Mouse (Mus musculus): ENCODE measurements at regions not wholly inside any gene's neighbourhood (a gene's known extent, or its start where the extent isn't known, plus 50 kb on each side); places are given as distances from the start of the nearest gene placed in this dataset.

- DNase-seq = peak; percentile 16
Measured at GRCm38 (mm10) chr10:37257544-37257943, 118.8 kb upstream of the Marcks start.

GRCm38 (mm10) chr10:37250934-37251521 is 112.3 kb upstream of the Marcks start:
- DNase-seq = no peak

GRCm38 (mm10) chr10:37250157-37250556 is 111.4 kb upstream of the Marcks start:
- peak; percentile 43 for DNase-seq

GRCm38 (mm10) chr10:37249511-37249910 is 110.8 kb upstream of the Marcks start:
- DNase-seq = no peak

GRCm38 (mm10) chr10:37247121-37247520 is 108.4 kb upstream of the Marcks start:
- DNase-seq = no peak

GRCm38 (mm10) chr10:37243136-37243535 is 104.4 kb upstream of the Marcks start:
- DNase-seq = no peak

- DNase-seq = no peak
Measured at GRCm38 (mm10) chr10:37241821-37242263, 103.1 kb upstream of the Marcks start.

- peak; percentile 52 for DNase-seq
Measured at GRCm38 (mm10) chr10:37240634-37241033, 101.9 kb upstream of the Marcks start.

GRCm38 (mm10) chr10:37240201-37240600 is 101.5 kb upstream of the Marcks start:
- DNase-seq = no peak

GRCm38 (mm10) chr10:37236001-37236822 is 97.5 kb upstream of the Marcks start:
- DNase-seq = no peak

- peak; percentile 61 for DNase-seq
Measured at GRCm38 (mm10) chr10:37231936-37232556, 93.3 kb upstream of the Marcks start.

- DNase-seq = no peak
Measured at GRCm38 (mm10) chr10:37231159-37231558, 92.4 kb upstream of the Marcks start.

GRCm38 (mm10) chr10:37227889-37228288 is 89.2 kb upstream of the Marcks start:
- DNase-seq = no peak

GRCm38 (mm10) chr10:37221730-37222129 is 83.0 kb upstream of the Marcks start:
- DNase-seq = no peak

- DNase-seq = no peak
Measured at GRCm38 (mm10) chr10:37220434-37220833, 81.7 kb upstream of the Marcks start.

GRCm38 (mm10) chr10:37219936-37220335 is 81.2 kb upstream of the Marcks start:
- DNase-seq = no peak

GRCm38 (mm10) chr10:37219381-37219780 is 80.7 kb upstream of the Marcks start:
- DNase-seq = no peak

- no peak for DNase-seq
Measured at GRCm38 (mm10) chr10:37214656-37215055, 75.9 kb upstream of the Marcks start.

- no peak for DNase-seq
Measured at GRCm38 (mm10) chr10:37212350-37213035, 73.8 kb upstream of the Marcks start.

GRCm38 (mm10) chr10:37211305-37211704 is 72.6 kb upstream of the Marcks start:
- no peak for DNase-seq

- DNase-seq = no peak
Measured at GRCm38 (mm10) chr10:37210223-37210622, 71.5 kb upstream of the Marcks start.

GRCm38 (mm10) chr10:37206986-37207385 is 68.3 kb upstream of the Marcks start:
- no peak for DNase-seq

GRCm38 (mm10) chr10:37206546-37206945 is 67.8 kb upstream of the Marcks start:
- no peak for DNase-seq
